Mouse (Mus musculus) liver, postnatal 0 days (tissue): ENCODE results near the gene Cyp8b1.

ENCODE experiments used
- CTCF ChIP-seq: sonication (generic); IDR thresholded peaks from 2 replicates; pipeline ENCODE4 v1.5.1; 2016; ENCODE audit warnings: antibody characterized with exemption, low read depth
- EP300 ChIP-seq: IDR thresholded peaks from 2 replicates; pipeline ENCODE4 v1.6.1; 2016; ENCODE audit warnings: antibody characterized with exemption, low read depth, mild to moderate bottlenecking

- no peak for TF ChIP-seq CTCF
- TF ChIP-seq EP300: no peak
Observed at GRCm38 (mm10) chr9:121919027-121919501, 3.0 kb upstream of the Cyp8b1 start.
